Mouse (Mus musculus): Measurements from ENCODE around the gene Entpd7. TPM values are rescaled to one million over a fixed set of nuclear protein-coding genes. Genes with fewer than 3 reads are reported as not detected.

Entpd7 gene
- total and polyA plus RNA-seq, 2 experiments from 2014 or later = 6.9 to 8.2 TPM

- TF ChIP-seq CTCF (IDR thresholded peaks at IDR 0.05) = no peak
- Histone ChIP-seq H3K4me1 (ENCODE audit: insufficient read depth, low read length) (no peaks in the 10 kb centered on the region), H3K4me2 (ENCODE audit: low read depth, low read length, poor library complexity, severe bottlenecking) (no peak overlapping the region), H3K27me3 (ENCODE audit: insufficient read depth, low read length) (no peaks in the 10 kb centered on the region), H3K4me3 (ENCODE audit: low read depth, low read length) (no peak overlapping the region), H3K9me3 (ENCODE audit: low read length) (no peaks in the 10 kb centered on the region), H3K9ac (replicated peaks; ENCODE audit: low read length, poor library complexity, severe bottlenecking) (no peak overlapping the region), H3K27ac (ENCODE audit: low read depth, low read length) (no peak overlapping the region), H3K36me3 (ENCODE audit: insufficient read depth, low read length) (peaks cover 52% of the 10 kb centered on the region)
- 81% methylated on average over 15 of the region's 15 CpGs for WGBS
- DNase-seq (ENCODE audit: low spot score) = no peak
- ATAC-seq (ENCODE audit: low FRiP score) = no peak
These were observed 37.2 kb downstream of the Entpd7 start for GRCm38 (mm10) chr19:43726510-43727146.

- ATAC-seq (ENCODE audit: low FRiP score) = no peak
- Histone ChIP-seq H3K4me2 (ENCODE audit: low read depth, low read length, poor library complexity, severe bottlenecking) (no peak overlapping the region), H3K27ac (ENCODE audit: low read depth, low read length) (no peak overlapping the region), H3K9me3 (ENCODE audit: low read length) (no peaks in the 10 kb centered on the region), H3K9ac (replicated peaks; ENCODE audit: low read length, poor library complexity, severe bottlenecking) (no peak overlapping the region), H3K4me3 (ENCODE audit: low read depth, low read length) (no peak overlapping the region), H3K36me3 (ENCODE audit: insufficient read depth, low read length) (peaks cover 45% of the 10 kb centered on the region), H3K27me3 (ENCODE audit: insufficient read depth, low read length) (no peaks in the 10 kb centered on the region), H3K4me1 (ENCODE audit: insufficient read depth, low read length) (no peaks in the 10 kb centered on the region)
- no peak for TF ChIP-seq CTCF (IDR thresholded peaks at IDR 0.05)
- DNase-seq (ENCODE audit: low spot score) = no peak
- 43% methylated on average over 22 of the region's 22 CpGs for WGBS
These were observed 40.0 kb downstream of the Entpd7 start for GRCm38 (mm10) chr19:43729296-43730036.

- DNase-seq (ENCODE audit: low spot score) (no peak), ATAC-seq (ENCODE audit: low FRiP score) (no peak)
- Histone ChIP-seq H3K36me3 (ENCODE audit: insufficient read depth, low read length) (peaks cover 45% of the 10 kb centered on the region), H3K4me3 (ENCODE audit: low read depth, low read length) (no peak overlapping the region), H3K9me3 (ENCODE audit: low read length) (no peaks in the 10 kb centered on the region), H3K27ac (ENCODE audit: low read depth, low read length) (no peak overlapping the region), H3K27me3 (ENCODE audit: insufficient read depth, low read length) (no peaks in the 10 kb centered on the region), H3K4me2 (ENCODE audit: low read depth, low read length, poor library complexity, severe bottlenecking) (no peak overlapping the region), H3K4me1 (ENCODE audit: insufficient read depth, low read length) (no peaks in the 10 kb centered on the region), H3K9ac (replicated peaks; ENCODE audit: low read length, poor library complexity, severe bottlenecking) (no peak overlapping the region)
- no peak for TF ChIP-seq CTCF (IDR thresholded peaks at IDR 0.05)
- 41% methylated on average over 8 of the region's 8 CpGs for WGBS
These were observed 40.6 kb downstream of the Entpd7 start for GRCm38 (mm10) chr19:43730037-43730428.

- ATAC-seq (ENCODE audit: low FRiP score) = no peak
- no peaks in the 10 kb centered on the region for H3K9me3 ChIP-seq (ENCODE audit: low read length)
- 69% methylated on average over 7 of the region's 7 CpGs for WGBS
- no peak for TF ChIP-seq CTCF (IDR thresholded peaks at IDR 0.05)
- DNase-seq (ENCODE audit: low spot score) = no peak
- H3K36me3 ChIP-seq (ENCODE audit: insufficient read depth, low read length) = peaks cover 42% of the 10 kb centered on the region
- no peaks in the 10 kb centered on the region for H3K27me3 ChIP-seq (ENCODE audit: insufficient read depth, low read length)
- H3K9ac ChIP-seq (replicated peaks; ENCODE audit: low read length, poor library complexity, severe bottlenecking) = no peak overlapping the region
- H3K4me1 ChIP-seq (ENCODE audit: insufficient read depth, low read length) = no peaks in the 10 kb centered on the region
- no peak overlapping the region for H3K4me3 ChIP-seq (ENCODE audit: low read depth, low read length)
- no peak overlapping the region for H3K27ac ChIP-seq (ENCODE audit: low read depth, low read length)
- H3K4me2 ChIP-seq (ENCODE audit: low read depth, low read length, poor library complexity, severe bottlenecking) = no peak overlapping the region
These were observed 41.7 kb downstream of the Entpd7 start for GRCm38 (mm10) chr19:43731157-43731556.

GRCm38 (mm10) chr19:43738409-43738808, 48.9 kb downstream of the Entpd7 start:
- no peak for TF ChIP-seq CTCF (IDR thresholded peaks at IDR 0.05)
- Histone ChIP-seq H3K9ac (replicated peaks; ENCODE audit: low read length, poor library complexity, severe bottlenecking) (no peak overlapping the region), H3K4me2 (ENCODE audit: low read depth, low read length, poor library complexity, severe bottlenecking) (no peak overlapping the region), H3K36me3 (ENCODE audit: insufficient read depth, low read length) (peaks cover 55% of the 10 kb centered on the region), H3K4me1 (ENCODE audit: insufficient read depth, low read length) (no peaks in the 10 kb centered on the region), H3K27me3 (ENCODE audit: insufficient read depth, low read length) (no peaks in the 10 kb centered on the region), H3K27ac (ENCODE audit: low read depth, low read length) (no peak overlapping the region), H3K9me3 (ENCODE audit: low read length) (no peaks in the 10 kb centered on the region), H3K4me3 (ENCODE audit: low read depth, low read length) (no peak overlapping the region)
- WGBS = 97% methylated on average over 10 of the region's 10 CpGs
- ATAC-seq (ENCODE audit: low FRiP score) (no peak), DNase-seq (ENCODE audit: low spot score) (no peak)

- H3K9me3 ChIP-seq (ENCODE audit: low read length) = no peaks in the 10 kb centered on the region
- DNase-seq (ENCODE audit: low spot score) (no peak), ATAC-seq (ENCODE audit: low FRiP score) (no peak)
- H3K4me1 ChIP-seq (ENCODE audit: insufficient read depth, low read length) = no peaks in the 10 kb centered on the region
- no peak overlapping the region for H3K4me3 ChIP-seq (ENCODE audit: low read depth, low read length)
- H3K9ac ChIP-seq (replicated peaks; ENCODE audit: low read length, poor library complexity, severe bottlenecking) = no peak overlapping the region
- H3K36me3 ChIP-seq (ENCODE audit: insufficient read depth, low read length) = peaks cover 58% of the 10 kb centered on the region
- no peak overlapping the region for H3K4me2 ChIP-seq (ENCODE audit: low read depth, low read length, poor library complexity, severe bottlenecking)
- TF ChIP-seq CTCF (IDR thresholded peaks at IDR 0.05) = no peak
- no peaks in the 10 kb centered on the region for H3K27me3 ChIP-seq (ENCODE audit: insufficient read depth, low read length)
- WGBS = 97% methylated on average over 7 of the region's 7 CpGs
- H3K27ac ChIP-seq (ENCODE audit: low read depth, low read length) = no peak overlapping the region
These were observed 53.9 kb downstream of the Entpd7 start for GRCm38 (mm10) chr19:43743401-43743800.

Measured in midbrain, postnatal 0 days (tissue).